Mouse (Mus musculus) cortical plate, adult 2 months (tissue): Measurements from ENCODE around the gene Frmd4a. TPM values are rescaled to one million over a fixed set of nuclear protein-coding genes. Genes with fewer than 3 reads are reported as not detected.

Source experiments
- H3K27ac ChIP-seq: fragments of 200-500 bp; 2 replicates; pipeline ENCODE4 v1.5.1; 2012; ENCODE audit warnings: low read length, control low read depth, inconsistent platforms; ENCODE audit not compliant: insufficient read depth
- H3K4me1 ChIP-seq: fragments of 200-500 bp; 2 replicates; pipeline ENCODE4 v1.6.1; 2011; ENCODE audit warnings: low read length; ENCODE audit not compliant: control insufficient read depth, insufficient read depth
- H3K4me3 ChIP-seq: fragments of 200-500 bp; 2 replicates; pipeline ENCODE4 v1.5.1; 2011; ENCODE audit warnings: mild to moderate bottlenecking, low read length, control low read depth; ENCODE audit not compliant: insufficient read depth
- CTCF ChIP-seq: fragments of 200-500 bp; IDR thresholded peaks from 2 replicates; pipeline ENCODE4 v1.5.1; 2011; ENCODE audit warnings: mild to moderate bottlenecking, control low read depth, low read length; ENCODE audit not compliant: insufficient read depth; ENCODE audit errors: extremely low read depth
- POLR2A ChIP-seq: fragments of 200-500 bp; IDR thresholded peaks from 2 replicates; pipeline ENCODE4 v1.6.1; 2011; ENCODE audit warnings: mild to moderate bottlenecking, low read length, control low read depth; ENCODE audit not compliant: insufficient read depth; ENCODE audit errors: extremely low read depth
- polyA plus RNA-seq: library from polyadenylated mRNA; depleted of rRNA; stranded (reverse); fragments of >200 nt; gene quantifications from 2 replicates; pipeline ENCODE4 v1.2.3, GENCODE M21; 2012

Frmd4a gene
- polyA plus RNA-seq, 1 experiment: 33.9 TPM

GRCm38 (mm10) chr2:4295641-4296040 is 278.1 kb downstream of the Frmd4a start:
- TF ChIP-seq POLR2A: no peak
- no peak for TF ChIP-seq CTCF
- Histone ChIP-seq H3K27ac (no peak overlapping the region), H3K4me1 (peaks cover 3% of the 10 kb centered on the region; the same call in 1 of the 2 replicates), H3K4me3 (no peak overlapping the region)

- TF ChIP-seq CTCF: no peak
- TF ChIP-seq POLR2A: no peak
- no peak overlapping the region for H3K27ac ChIP-seq
- H3K4me3 ChIP-seq: no peak overlapping the region
- peaks cover 3% of the 10 kb centered on the region; the same call in 1 of the 2 replicates for H3K4me1 ChIP-seq
Observed at GRCm38 (mm10) chr2:4296881-4297280, 279.4 kb downstream of the Frmd4a start.

- Histone ChIP-seq H3K27ac (no peak overlapping the region), H3K4me1 (peaks cover 3% of the 10 kb centered on the region; the same call in 1 of the 2 replicates), H3K4me3 (no peak overlapping the region)
- TF ChIP-seq CTCF (no peak), POLR2A (no peak)
Observed at GRCm38 (mm10) chr2:4298325-4299215, 281.1 kb downstream of the Frmd4a start.

- Histone ChIP-seq H3K27ac (no peak overlapping the region), H3K4me1 (peaks cover 3% of the 10 kb centered on the region; the same call in 1 of the 2 replicates), H3K4me3 (no peak overlapping the region)
- TF ChIP-seq POLR2A (no peak), CTCF (no peak)
Observed at GRCm38 (mm10) chr2:4299593-4299992, 282.1 kb downstream of the Frmd4a start.

GRCm38 (mm10) chr2:4300383-4300811 is 282.9 kb downstream of the Frmd4a start:
- TF ChIP-seq POLR2A (no peak), CTCF (no peak)
- Histone ChIP-seq H3K4me1 (peaks cover 3% of the 10 kb centered on the region; the same call in 1 of the 2 replicates), H3K27ac (no peak overlapping the region), H3K4me3 (no peak overlapping the region)

GRCm38 (mm10) chr2:4300816-4301215 is 283.3 kb downstream of the Frmd4a start:
- Histone ChIP-seq H3K4me3 (no peak overlapping the region; the same call in 1 of the 2 replicates), H3K4me1 (peaks cover 3% of the 10 kb centered on the region; the same call in 1 of the 2 replicates), H3K27ac (no peak overlapping the region)
- TF ChIP-seq POLR2A: no peak
- TF ChIP-seq CTCF: no peak

- Histone ChIP-seq H3K27ac (no peak overlapping the region), H3K4me3 (no peak overlapping the region), H3K4me1 (peaks cover 5% of the 10 kb centered on the region; the same call in 1 of the 2 replicates)
- no peak for TF ChIP-seq POLR2A
- no peak for TF ChIP-seq CTCF
Observed at GRCm38 (mm10) chr2:4301256-4301655, 283.7 kb downstream of the Frmd4a start.

- H3K4me3 ChIP-seq: no peak overlapping the region
- TF ChIP-seq POLR2A: no peak
- peaks cover 5% of the 10 kb centered on the region; the same call in 1 of the 2 replicates for H3K4me1 ChIP-seq
- H3K27ac ChIP-seq: no peak overlapping the region
Observed at GRCm38 (mm10) chr2:4301692-4302091, 284.2 kb downstream of the Frmd4a start.

- H3K27ac ChIP-seq: no peak overlapping the region
- TF ChIP-seq CTCF (no peak), POLR2A (no peak)
- no peak overlapping the region for H3K4me3 ChIP-seq
- peaks cover 5% of the 10 kb centered on the region; the same call in 1 of the 2 replicates for H3K4me1 ChIP-seq
Observed at GRCm38 (mm10) chr2:4302119-4302518, 284.6 kb downstream of the Frmd4a start.

GRCm38 (mm10) chr2:4307076-4307475 is 289.6 kb downstream of the Frmd4a start:
- TF ChIP-seq POLR2A (no peak), CTCF (no peak)
- H3K27ac ChIP-seq: no peak overlapping the region
- H3K4me3 ChIP-seq: no peak overlapping the region
- peaks cover 4% of the 10 kb centered on the region for H3K4me1 ChIP-seq
